Mouse (Mus musculus) olfactory bulb, adult 2 months (tissue): ENCODE measurements at regions not wholly inside any gene's neighbourhood (a gene's known extent, or its start where the extent isn't known, plus 50 kb on each side); places are given as distances from the start of the nearest gene placed in this dataset.

Experiments used
- H3K27ac ChIP-seq: fragments of 200-500 bp; 2 replicates; pipeline ENCODE4 v1.5.1; 2012; ENCODE audit warnings: low read depth, low read length; ENCODE audit not compliant: insufficient read depth
- H3K4me1 ChIP-seq: fragments of 200-500 bp; 2 replicates; pipeline ENCODE4 v1.6.1; 2012; ENCODE audit warnings: low read length; ENCODE audit not compliant: control insufficient read depth, insufficient read depth
- H3K4me3 ChIP-seq: fragments of 200-500 bp; 2 replicates; pipeline ENCODE4 v1.5.1; 2012; ENCODE audit warnings: mild to moderate bottlenecking, low read depth, low read length, moderate library complexity; ENCODE audit not compliant: insufficient read depth
- CTCF ChIP-seq: fragments of 200-500 bp; IDR thresholded peaks from 2 replicates; pipeline ENCODE4 v1.5.1; 2012; ENCODE audit warnings: low read depth, mild to moderate bottlenecking, low read length, moderate library complexity; ENCODE audit not compliant: insufficient read depth
- POLR2A ChIP-seq: fragments of 200-500 bp; IDR thresholded peaks from 2 replicates; pipeline ENCODE4 v1.6.1; 2012; ENCODE audit warnings: mild to moderate bottlenecking, low read depth, low read length, moderate library complexity; ENCODE audit not compliant: insufficient read depth
- WGBS: fragments of 180-500 bp; shearing (Covaris S2); methylation state at CpG from one replicate; pipeline ENCODE4 v1.1.7; 2018; 5-methylcytosine and 5-hydroxymethylcytosine counted together

GRCm38 (mm10) chr5:41206462-41206861 lies 501.5 kb downstream of the Rab28 start:
- TF ChIP-seq CTCF (no peak), POLR2A (no peak)
- WGBS: 85% methylated on average over 3 of the region's 3 CpGs
- H3K4me1 ChIP-seq: no peaks in the 10 kb centered on the region
- H3K27ac ChIP-seq: no peak overlapping the region
- H3K4me3 ChIP-seq: no peak overlapping the region

- Histone ChIP-seq H3K4me3 (no peak overlapping the region), H3K4me1 (no peaks in the 10 kb centered on the region), H3K27ac (no peak overlapping the region)
- TF ChIP-seq POLR2A (no peak), CTCF (no peak)
These were observed 503.5 kb downstream of the Rab28 start for GRCm38 (mm10) chr5:41204417-41204816.

- TF ChIP-seq CTCF (no peak), POLR2A (no peak)
These were observed 520.8 kb downstream of the Rab28 start for GRCm38 (mm10) chr5:41187193-41187592.

GRCm38 (mm10) chr5:41177220-41177619 lies 530.7 kb downstream of the Rab28 start:
- H3K4me3 ChIP-seq: no peak overlapping the region
- no peak overlapping the region for H3K27ac ChIP-seq
- H3K4me1 ChIP-seq: no peaks in the 10 kb centered on the region
- WGBS: 96% methylated on average over 3 of the region's 3 CpGs
- no peak for TF ChIP-seq POLR2A
- TF ChIP-seq CTCF: no peak

More at GRCm38 (mm10) chr5:41187193-41187592, 520.8 kb downstream of the Rab28 start:
- WGBS: 70% methylated on average over 5 of the region's 5 CpGs
- H3K4me3 ChIP-seq: no peak overlapping the region
- no peak overlapping the region for H3K27ac ChIP-seq
- H3K4me1 ChIP-seq: no peaks in the 10 kb centered on the region

- no peak overlapping the region for H3K27ac ChIP-seq
- WGBS: 15% methylated on average over 14 of the region's 14 CpGs
- no peak overlapping the region for H3K4me3 ChIP-seq
- no peaks in the 10 kb centered on the region for H3K4me1 ChIP-seq
- no peak for TF ChIP-seq POLR2A
- no peak for TF ChIP-seq CTCF
These were observed 541.9 kb downstream of the Rab28 start for GRCm38 (mm10) chr5:41165870-41166626.

GRCm38 (mm10) chr5:41125050-41125449 lies 582.9 kb downstream of the Rab28 start:
- no peak overlapping the region for H3K4me3 ChIP-seq
- H3K27ac ChIP-seq: no peak overlapping the region
- TF ChIP-seq CTCF (no peak), POLR2A (no peak)
- H3K4me1 ChIP-seq: no peaks in the 10 kb centered on the region
- WGBS: 20% methylated on average over 5 of the region's 5 CpGs

- no peak overlapping the region for H3K27ac ChIP-seq
- whole genome bisulfite sequencing: 56% methylated on average over 3 of the region's 3 CpGs
- no peak overlapping the region for H3K4me3 ChIP-seq
- no peaks in the 10 kb centered on the region for H3K4me1 ChIP-seq
- TF ChIP-seq CTCF (no peak), POLR2A (no peak)
These were observed 590.3 kb downstream of the Rab28 start for GRCm38 (mm10) chr5:41117658-41118057.

GRCm38 (mm10) chr5:41087773-41088172 lies 620.2 kb downstream of the Rab28 start:
- Histone ChIP-seq H3K4me1 (no peaks in the 10 kb centered on the region), H3K27ac (no peak overlapping the region), H3K4me3 (no peak overlapping the region)
- TF ChIP-seq POLR2A (no peak), CTCF (no peak)
- 63% methylated on average over 5 of the region's 5 CpGs for WGBS

- no peak overlapping the region for H3K27ac ChIP-seq
These were observed 631.5 kb downstream of the Rab28 start for GRCm38 (mm10) chr5:41076412-41076811.

More at GRCm38 (mm10) chr5:41076412-41076811, 631.5 kb downstream of the Rab28 start:
- no peaks in the 10 kb centered on the region for H3K4me1 ChIP-seq
- H3K4me3 ChIP-seq: no peak overlapping the region
- TF ChIP-seq CTCF (no peak), POLR2A (no peak)
- WGBS: 66% methylated on average over 2 of the region's 2 CpGs
